Mouse (Mus musculus): Measurements from ENCODE around the gene Hist1h4m.
"Not testable (repeated sequence)": the region's sequence is repeated elsewhere in the genome, so short reads cannot be mapped to it uniquely, and the experiment has no call there.

The Hist1h4m gene

GRCm38 (mm10) chr13:21810073-21810472 is 1.5 kb upstream of the Hist1h4m start, which contains the start of the genes Hist1h2bq and Hist1h2ao:
TSS of gene Hist1h2bq (minus strand) at chr13:21810197.
TSS of gene Hist1h2ao (plus strand) at chr13:21810465.
- DNase-seq (ENCODE audit: extremely low read depth, insufficient read length, low spot score), result not testable (repeated sequence)

DNA sequence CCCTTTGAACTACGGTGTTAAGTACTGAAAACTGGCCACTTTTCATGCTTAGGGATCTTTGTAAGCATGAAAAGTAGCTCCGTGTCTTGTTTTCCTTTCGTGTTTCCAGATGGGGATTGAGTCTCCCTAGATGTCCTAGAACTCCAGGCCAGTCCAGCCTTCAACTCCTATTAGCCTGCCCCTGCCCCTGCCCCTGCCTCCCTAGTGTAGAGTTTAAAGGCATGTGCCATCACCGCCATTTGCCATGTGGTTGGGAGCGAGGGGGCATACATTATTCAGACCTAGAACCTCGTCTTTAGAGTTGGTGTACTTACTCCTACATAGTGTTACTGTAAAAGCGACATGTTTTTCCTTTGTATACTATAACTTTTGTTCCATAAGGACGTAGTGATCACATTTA is 472 bp upstream of the Hist1h4m start:
- DNase-seq (ENCODE audit: extremely low read depth, insufficient read length, low spot score), result not testable (repeated sequence)

DNA sequence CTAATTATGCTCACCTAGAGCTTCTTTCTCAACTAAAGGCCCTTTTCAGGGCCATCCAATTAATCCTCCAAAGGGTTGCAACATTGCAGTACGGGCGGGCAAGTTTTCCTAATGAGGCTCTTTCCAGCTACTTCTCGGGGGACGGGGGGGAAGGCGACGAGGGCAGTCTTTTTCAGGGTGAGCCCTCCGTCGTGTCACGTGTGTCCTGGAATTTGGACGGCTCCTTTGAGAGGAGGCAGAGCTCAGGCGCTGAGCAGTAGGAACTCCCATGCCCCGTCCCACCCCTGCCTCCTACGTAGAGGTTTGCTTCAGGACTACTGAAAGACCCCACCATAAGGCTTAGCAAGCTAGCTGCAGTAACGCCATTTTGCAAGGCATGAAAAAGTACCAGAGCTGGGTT is 546 bp downstream of the Hist1h4m start:
- not testable (repeated sequence) for DNase-seq (ENCODE audit: extremely low read depth, insufficient read length, low spot score)

- DNase-seq (ENCODE audit: extremely low read depth, insufficient read length, low spot score), result not testable (repeated sequence)
Observed at GRCm38 (mm10) chr13:21820082-21820890, 8.7 kb downstream of the Hist1h4m start.

DNA sequence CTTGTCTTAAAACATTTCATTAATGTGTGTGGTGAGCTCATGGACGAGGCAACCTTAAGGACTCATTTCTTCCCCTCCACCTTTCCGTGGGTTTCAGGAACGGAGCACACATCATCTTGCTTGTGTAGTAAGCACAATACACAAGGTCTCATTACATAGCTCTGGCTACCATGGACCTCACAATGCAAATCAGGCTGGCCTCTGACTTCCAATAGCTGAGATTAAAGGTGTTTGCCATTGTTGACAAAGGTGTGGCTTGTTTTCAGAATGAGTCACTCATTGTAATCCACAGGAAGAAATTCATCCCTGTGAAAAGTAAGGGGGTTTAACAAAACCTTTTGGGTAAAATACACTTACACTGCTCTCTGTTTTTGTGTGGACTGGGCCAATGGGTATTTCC is 17.0 kb downstream of the Hist1h4m start:
- DNase-seq (ENCODE audit: extremely low read depth, insufficient read length, low spot score), result no peak

DNA sequence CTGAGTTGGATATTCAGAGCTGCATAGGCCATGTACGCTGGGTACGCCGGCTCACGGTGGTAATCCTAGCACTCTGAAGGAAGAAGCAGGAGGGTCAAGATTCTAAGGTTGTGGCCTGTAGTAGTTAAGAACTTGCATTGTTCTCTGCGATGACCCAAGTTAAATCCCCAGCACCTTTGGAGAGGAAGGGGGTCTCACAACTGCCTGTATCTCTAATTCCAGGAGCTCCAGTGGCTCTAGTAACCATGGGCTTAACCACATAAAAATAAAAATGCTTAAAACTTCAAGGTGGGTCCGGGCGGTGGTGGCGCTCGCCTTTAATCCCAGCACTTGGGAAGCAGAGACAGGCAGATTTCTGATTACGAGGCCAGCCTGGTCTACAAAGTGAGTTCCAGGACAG is 18.8 kb downstream of the Hist1h4m start:
- DNase-seq (ENCODE audit: extremely low read depth, insufficient read length, low spot score), result peak; percentile 31

- DNase-seq (ENCODE audit: extremely low read depth, insufficient read length, low spot score), result not testable (repeated sequence)
Observed at GRCm38 (mm10) chr13:21831418-21832394, 20.2 kb downstream of the Hist1h4m start, which contains the start of gene Hist1h4n. TSS of gene Hist1h4n (minus strand) at chr13:21832196.

GRCm38 (mm10) chr13:21833461-21833860 is 21.9 kb downstream of the Hist1h4m start, which contains the start of the genes Hist1h2ap and Hist1h2br:
TSS of gene Hist1h2ap (minus strand) at chr13:21833507.
TSS of gene Hist1h2br (plus strand) at chr13:21833743.
- not testable (repeated sequence) for DNase-seq (ENCODE audit: extremely low read depth, insufficient read length, low spot score)

GRCm38 (mm10) chr13:21840508-21840907 is 29.0 kb downstream of the Hist1h4m start:
- DNase-seq (ENCODE audit: extremely low read depth, insufficient read length, low spot score), result not testable (repeated sequence)

DNA sequence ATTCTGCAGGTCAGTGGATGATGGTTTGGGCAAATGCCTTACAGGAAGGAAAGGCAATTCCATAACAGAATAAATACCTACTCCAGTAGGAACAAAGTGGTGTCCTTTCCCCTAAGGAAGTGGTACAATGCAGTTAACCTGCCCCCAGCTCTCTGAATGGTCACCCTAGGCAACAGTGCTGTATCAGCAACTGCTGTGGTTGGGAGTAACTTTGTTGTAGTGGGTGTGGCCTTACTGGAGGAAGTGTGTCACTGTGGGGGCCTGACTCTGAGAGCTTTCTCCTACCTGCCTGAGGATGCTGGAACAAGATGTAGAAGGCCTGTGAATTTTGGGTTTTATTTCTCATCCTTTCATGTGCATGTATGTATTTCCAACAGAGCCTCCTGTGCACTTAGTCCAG is 34.8 kb downstream of the Hist1h4m start:
- DNase-seq (ENCODE audit: extremely low read depth, insufficient read length, low spot score), result not testable (repeated sequence)

DNA sequence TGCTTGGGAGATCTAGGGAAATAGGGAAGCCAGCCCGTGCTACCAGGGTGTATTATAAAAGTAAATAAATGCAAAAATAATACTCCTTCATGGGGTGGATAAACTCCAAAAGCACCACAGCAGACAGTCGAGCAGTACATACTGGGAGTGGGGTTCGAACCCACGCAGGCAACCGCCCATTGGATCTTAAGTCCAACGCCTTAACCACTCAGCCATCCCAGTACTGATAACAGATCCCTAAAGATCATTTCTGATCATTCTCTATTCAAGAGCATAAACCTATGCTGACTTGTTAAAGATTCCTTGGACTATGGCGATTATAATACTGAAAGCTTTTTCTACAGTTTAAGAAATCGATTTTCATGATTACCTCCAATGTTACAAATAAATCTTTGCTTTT is 36.3 kb downstream of the Hist1h4m start:
- DNase-seq (ENCODE audit: extremely low read depth, insufficient read length, low spot score), result peak; percentile 45

DNA sequence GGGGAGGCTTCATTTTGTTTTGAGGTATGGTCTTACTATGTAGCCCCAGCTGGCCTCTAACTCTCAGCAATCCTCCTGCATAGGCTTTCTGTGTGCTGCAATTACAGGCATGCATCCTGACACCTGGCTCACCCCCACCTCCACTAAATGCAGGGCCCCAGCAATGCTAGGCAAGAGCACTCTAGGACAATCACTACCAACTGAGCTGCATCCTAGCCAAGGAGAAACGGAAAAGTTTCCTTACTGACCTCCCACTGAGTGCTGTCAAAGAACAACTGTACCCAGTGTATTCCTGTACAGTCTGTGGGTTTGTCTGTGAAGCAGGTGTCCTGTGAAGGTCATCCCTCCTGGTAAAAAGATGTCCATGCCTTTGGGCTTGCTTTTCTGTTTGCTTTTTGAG is 39.1 kb downstream of the Hist1h4m start:
- DNase-seq (ENCODE audit: extremely low read depth, insufficient read length, low spot score), result not testable (repeated sequence)

DNA sequence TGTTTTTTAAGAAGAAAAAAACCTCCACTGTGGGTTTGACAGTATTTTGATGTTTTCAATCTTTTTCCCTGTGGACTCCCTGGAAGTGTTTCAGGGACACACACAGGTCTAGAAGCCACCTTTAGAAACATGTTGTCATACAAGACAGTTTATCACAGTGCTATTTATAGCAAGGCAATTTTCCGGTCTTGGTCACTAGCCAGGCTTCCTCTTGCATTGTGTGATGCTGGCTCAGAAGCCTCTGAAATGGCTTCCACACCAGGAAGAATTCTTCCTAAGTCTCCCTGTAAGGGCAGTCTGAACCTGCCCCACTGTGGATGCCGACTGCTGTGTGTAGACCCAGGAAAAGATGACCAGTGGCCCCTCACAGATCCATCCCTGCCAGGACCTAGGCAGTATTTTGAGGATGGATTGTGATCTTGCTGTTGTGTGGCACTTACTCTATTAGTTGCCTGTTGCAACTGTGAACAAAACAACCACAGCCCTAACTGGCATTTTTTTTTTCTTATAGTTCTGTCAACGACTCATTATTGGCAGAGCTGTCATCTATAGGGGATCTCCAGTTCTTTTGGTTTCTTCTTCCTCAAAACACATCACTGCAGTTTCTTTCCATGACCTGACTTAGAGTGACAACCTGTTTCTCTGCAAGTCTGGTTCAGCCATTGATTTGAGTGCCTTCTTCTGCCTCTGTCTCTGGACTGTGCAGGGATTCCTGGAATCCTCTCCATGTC is 40.8 kb downstream of the Hist1h4m start:
- DNase-seq (ENCODE audit: extremely low read depth, insufficient read length, low spot score), result no peak

GRCm38 (mm10) chr13:21855146-21855545 is 43.6 kb downstream of the Hist1h4m start:
- peak; percentile 84 for DNase-seq (ENCODE audit: extremely low read depth, insufficient read length, low spot score)

GRCm38 (mm10) chr13:21855698-21856162 is 44.2 kb downstream of the Hist1h4m start:
- DNase-seq (ENCODE audit: extremely low read depth, insufficient read length, low spot score), result peak; percentile 49

GRCm38 (mm10) chr13:21861608-21862007 is 50.1 kb downstream of the Hist1h4m start:
- DNase-seq (ENCODE audit: extremely low read depth, insufficient read length, low spot score), result no peak
